Mouse (Mus musculus): ENCODE measurements at regions not wholly inside any gene's neighbourhood (a gene's known extent, or its start where the extent isn't known, plus 50 kb on each side); places are given as distances from the start of the nearest gene placed in this dataset.
A peak's percentile ranks its signal among the peaks of the same experiment; 100 is the strongest.

- Histone ChIP-seq H3K4me1 (no peaks in the 10 kb centered on the region), H3K4me2 (no peak overlapping the region), H3K27ac (no peak overlapping the region), H3K4me3 (replicated peaks) (no peak overlapping the region), H3K36me3 (no peaks in the 10 kb centered on the region), H3K9ac (no peak overlapping the region), H3K9me3 (no peaks in the 10 kb centered on the region), H3K27me3 (replicated peaks) (no peaks in the 10 kb centered on the region)
- WGBS, result 79% methylated on average over 6 of the region's 6 CpGs
- ATAC-seq (ENCODE audit: insufficient read depth, low FRiP score, low read depth), result no peak
Observed at GRCm38 (mm10) chr16:77704726-77705125, 102.8 kb upstream of the Gm11146 start.

DNA sequence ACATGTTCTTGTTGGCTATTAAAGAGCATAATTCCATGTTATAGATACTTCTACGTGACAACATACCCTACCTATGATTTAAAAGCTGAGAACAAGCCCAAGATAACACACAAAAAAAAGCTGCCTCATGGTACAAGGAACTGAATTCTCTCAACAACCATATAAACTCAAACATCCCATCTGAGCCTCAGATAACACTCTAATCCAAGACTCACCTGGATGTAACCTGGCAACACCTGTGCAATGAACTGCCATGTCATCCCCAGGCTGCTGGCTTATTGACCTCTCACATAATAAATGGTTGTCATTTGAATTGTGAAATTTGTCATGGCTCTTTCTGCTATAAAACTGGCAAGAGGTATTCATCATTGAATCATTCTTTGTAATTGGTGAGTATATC is 93.5 kb upstream of the Gm11146 start:
- Histone ChIP-seq H3K27ac (no peak overlapping the region), H3K9me3 (no peaks in the 10 kb centered on the region), H3K4me3 (replicated peaks) (no peak overlapping the region), H3K4me1 (no peaks in the 10 kb centered on the region), H3K36me3 (no peaks in the 10 kb centered on the region), H3K4me2 (no peak overlapping the region), H3K9ac (no peak overlapping the region), H3K27me3 (replicated peaks) (no peaks in the 10 kb centered on the region)
- no peak for ATAC-seq (ENCODE audit: insufficient read depth, low FRiP score, low read depth)
- WGBS, result 80% methylated on average over 1 of the region's 1 CpGs

GRCm38 (mm10) chr16:77687056-77687839 is 85.4 kb upstream of the Gm11146 start:
- H3K36me3 ChIP-seq, result no peaks in the 10 kb centered on the region
- no peak overlapping the region for H3K27ac ChIP-seq
- H3K9ac ChIP-seq, result no peak overlapping the region
- H3K27me3 ChIP-seq (replicated peaks), result no peaks in the 10 kb centered on the region
- no peaks in the 10 kb centered on the region for H3K4me1 ChIP-seq
- no peak overlapping the region for H3K4me3 ChIP-seq (replicated peaks)
- no peak for ATAC-seq (ENCODE audit: insufficient read depth, low FRiP score, low read depth)
- WGBS, result 82% methylated on average over 4 of the region's 4 CpGs
- no peak overlapping the region for H3K4me2 ChIP-seq
- H3K9me3 ChIP-seq, result no peaks in the 10 kb centered on the region

DNA sequence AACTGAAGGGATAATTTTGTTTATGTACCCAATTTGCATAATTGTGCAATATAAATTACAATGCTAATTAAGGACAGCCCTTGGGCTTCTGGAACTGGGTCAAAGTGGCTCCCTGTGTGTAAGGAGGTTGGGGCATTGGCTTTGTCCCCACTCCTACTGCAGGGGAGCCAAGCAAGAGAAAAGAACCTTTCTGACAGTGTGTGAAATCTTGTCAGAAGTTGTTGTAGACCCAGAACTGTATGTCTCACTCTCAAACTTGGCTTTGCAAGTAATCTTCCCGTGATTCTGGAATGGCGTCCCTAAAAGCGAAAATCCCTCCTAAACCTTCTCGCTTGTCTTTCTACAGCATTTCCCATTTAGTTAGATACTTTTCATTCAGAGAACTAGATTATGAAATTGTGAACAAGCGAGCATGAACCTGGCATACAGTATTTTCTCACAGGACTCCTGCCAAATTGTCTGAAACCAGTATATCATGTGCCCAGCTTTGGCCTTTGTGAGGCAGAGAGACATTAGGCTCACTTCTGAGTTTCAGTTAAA is 83.8 kb upstream of the Gm11146 start:
- no peak for ATAC-seq (ENCODE audit: insufficient read depth, low FRiP score, low read depth)
- Histone ChIP-seq H3K9me3 (no peaks in the 10 kb centered on the region), H3K9ac (no peak overlapping the region), H3K27ac (no peak overlapping the region), H3K4me2 (no peak overlapping the region), H3K4me3 (replicated peaks) (no peak overlapping the region), H3K4me1 (no peaks in the 10 kb centered on the region), H3K27me3 (replicated peaks) (no peaks in the 10 kb centered on the region), H3K36me3 (no peaks in the 10 kb centered on the region)
- 89% methylated on average over 5 of the region's 5 CpGs for WGBS

DNA sequence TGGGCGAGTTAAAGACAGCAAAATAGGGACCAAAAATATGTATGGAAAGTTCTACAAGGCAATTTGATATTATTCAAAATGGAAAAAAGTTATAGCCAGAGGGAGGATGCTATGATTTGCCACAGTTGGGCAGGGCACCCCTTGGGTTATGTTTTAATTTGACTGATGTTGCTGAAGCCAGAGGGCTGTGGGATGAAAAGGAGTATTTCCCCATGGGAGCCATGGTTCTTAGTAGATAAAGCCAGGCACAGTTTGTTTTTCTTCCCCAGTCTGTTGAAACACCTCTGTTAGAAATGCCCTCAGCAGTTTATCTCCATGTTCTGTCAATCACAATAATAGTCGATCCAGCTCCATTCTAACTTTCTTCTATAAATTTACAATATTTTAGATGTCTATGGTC is 82.6 kb upstream of the Gm11146 start:
- 68% methylated on average over 2 of the region's 2 CpGs for WGBS
- Histone ChIP-seq H3K4me1 (no peaks in the 10 kb centered on the region), H3K9ac (no peak overlapping the region), H3K9me3 (no peaks in the 10 kb centered on the region), H3K27me3 (replicated peaks) (no peaks in the 10 kb centered on the region), H3K27ac (no peak overlapping the region), H3K4me3 (replicated peaks) (no peak overlapping the region), H3K36me3 (no peaks in the 10 kb centered on the region), H3K4me2 (no peak overlapping the region)
- ATAC-seq (ENCODE audit: insufficient read depth, low FRiP score, low read depth), result no peak

DNA sequence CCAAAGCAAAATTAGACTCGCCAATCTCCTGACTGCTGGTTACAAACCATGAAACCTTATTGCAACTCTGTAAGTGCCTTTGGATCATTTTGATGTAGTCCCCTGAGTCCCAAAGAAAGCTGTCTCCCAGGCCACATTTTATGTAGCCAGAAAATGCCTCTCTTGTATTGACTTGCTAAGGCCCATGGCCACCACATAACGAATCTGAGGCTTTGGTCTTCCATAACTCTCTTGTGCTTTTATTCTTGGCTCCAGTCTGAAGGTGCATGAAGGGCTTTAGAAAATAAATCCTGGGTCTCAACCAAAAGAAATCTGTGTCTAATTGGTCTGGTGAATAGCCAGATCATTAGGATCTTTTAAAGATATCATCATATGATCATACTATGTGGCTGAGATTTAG is 77.3 kb upstream of the Gm11146 start:
- no peak overlapping the region for H3K4me3 ChIP-seq (replicated peaks)
- no peak overlapping the region for H3K27ac ChIP-seq
- no peaks in the 10 kb centered on the region for H3K27me3 ChIP-seq (replicated peaks)
- no peaks in the 10 kb centered on the region for H3K9me3 ChIP-seq
- no peak for ATAC-seq (ENCODE audit: insufficient read depth, low FRiP score, low read depth)
- no peaks in the 10 kb centered on the region for H3K4me1 ChIP-seq
- H3K9ac ChIP-seq, result no peak overlapping the region
- H3K4me2 ChIP-seq, result no peak overlapping the region
- H3K36me3 ChIP-seq, result no peaks in the 10 kb centered on the region
- 83% methylated on average over 2 of the region's 2 CpGs for WGBS

DNA sequence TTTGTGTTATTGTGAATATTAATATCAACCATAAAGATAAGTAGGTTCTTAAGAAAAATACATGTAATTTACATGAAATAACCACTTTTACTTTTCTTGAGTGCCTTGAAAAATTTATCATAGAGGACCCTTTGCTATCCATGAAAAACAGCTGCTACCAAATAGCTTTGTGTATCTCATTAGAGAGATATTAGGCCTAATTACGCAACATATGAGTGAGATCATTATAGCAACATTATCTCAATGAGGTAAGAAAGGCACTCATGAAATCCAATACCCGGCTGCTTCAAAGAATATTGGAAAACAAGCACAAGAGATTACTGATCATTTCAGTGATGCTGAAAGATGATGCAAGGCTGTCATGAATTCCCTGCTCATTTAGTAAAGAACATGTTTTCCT is 74.9 kb upstream of the Gm11146 start:
- H3K4me3 ChIP-seq (replicated peaks), result no peak overlapping the region
- no peak for ATAC-seq (ENCODE audit: insufficient read depth, low FRiP score, low read depth)
- H3K9me3 ChIP-seq, result no peaks in the 10 kb centered on the region
- H3K9ac ChIP-seq, result no peak overlapping the region
- H3K4me2 ChIP-seq, result no peak overlapping the region
- no peaks in the 10 kb centered on the region for H3K4me1 ChIP-seq
- H3K27ac ChIP-seq, result no peak overlapping the region
- H3K27me3 ChIP-seq (replicated peaks), result no peaks in the 10 kb centered on the region
- H3K36me3 ChIP-seq, result no peaks in the 10 kb centered on the region
- 84% methylated on average over 2 of the region's 2 CpGs for WGBS

GRCm38 (mm10) chr16:77675885-77676597 is 74.1 kb upstream of the Gm11146 start:
- no peak for ATAC-seq (ENCODE audit: insufficient read depth, low FRiP score, low read depth)
- WGBS, result 78% methylated on average over 6 of the region's 6 CpGs
- no peak overlapping the region for H3K4me3 ChIP-seq (replicated peaks)

DNA sequence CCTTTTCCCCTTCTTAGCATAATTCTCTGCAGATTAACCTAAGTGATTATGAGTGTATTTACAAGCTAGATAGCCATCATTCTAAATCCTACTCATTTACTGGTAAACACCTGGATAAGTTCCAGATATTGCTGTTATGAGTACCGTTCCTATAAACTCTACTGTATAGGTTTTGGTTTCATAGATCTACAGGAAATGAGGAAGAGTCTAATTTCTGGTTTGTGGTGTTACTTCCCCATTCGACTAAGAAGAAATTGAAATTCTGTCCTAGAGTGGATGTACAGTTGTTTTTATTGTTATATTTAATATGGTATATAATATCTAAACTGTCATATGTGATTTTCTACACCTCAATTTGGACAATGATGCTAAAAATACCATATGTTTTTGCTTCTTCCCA is 69.4 kb upstream of the Gm11146 start:
- Histone ChIP-seq H3K27ac (no peak overlapping the region), H3K4me3 (replicated peaks) (no peak overlapping the region), H3K36me3 (no peaks in the 10 kb centered on the region), H3K4me2 (no peak overlapping the region), H3K4me1 (no peaks in the 10 kb centered on the region), H3K9ac (no peak overlapping the region), H3K9me3 (no peaks in the 10 kb centered on the region), H3K27me3 (replicated peaks) (no peaks in the 10 kb centered on the region)
- 88% methylated on average over 2 of the region's 2 CpGs for WGBS
- ATAC-seq (ENCODE audit: insufficient read depth, low FRiP score, low read depth), result no peak

More at GRCm38 (mm10) chr16:77675885-77676597, 74.1 kb upstream of the Gm11146 start:
- no peaks in the 10 kb centered on the region for H3K36me3 ChIP-seq
- H3K4me2 ChIP-seq, result no peak overlapping the region
- no peaks in the 10 kb centered on the region for H3K9me3 ChIP-seq
- H3K27me3 ChIP-seq (replicated peaks), result no peaks in the 10 kb centered on the region
- no peak overlapping the region for H3K9ac ChIP-seq
- H3K4me1 ChIP-seq, result no peaks in the 10 kb centered on the region
- H3K27ac ChIP-seq, result no peak overlapping the region

DNA sequence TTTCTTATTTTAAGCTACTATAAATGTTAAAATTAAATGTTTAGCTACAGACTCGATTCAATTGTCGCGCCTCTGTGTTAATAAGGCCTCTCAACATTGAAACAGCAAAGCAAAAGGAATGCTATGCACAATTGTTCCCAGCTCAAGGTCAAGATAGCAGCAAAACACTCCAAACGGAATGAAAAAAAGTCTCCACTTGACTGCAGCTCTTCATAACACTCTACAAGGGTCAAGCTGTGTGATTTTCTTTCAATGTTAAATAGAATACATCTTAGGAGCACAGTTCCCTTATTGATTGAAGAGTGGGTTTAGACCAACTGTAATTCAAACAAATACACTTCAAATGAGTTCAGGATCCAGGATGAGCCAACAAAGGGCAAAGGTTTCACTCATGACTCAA is 63.9 kb upstream of the Gm11146 start:
- no peak for ATAC-seq (ENCODE audit: insufficient read depth, low FRiP score, low read depth)
- no peak overlapping the region for H3K9ac ChIP-seq
- H3K27ac ChIP-seq, result no peak overlapping the region
- WGBS, result 79% methylated on average over 4 of the region's 4 CpGs
- peaks cover 4% of the 10 kb centered on the region; the same call in 1 of the 2 replicates for H3K4me1 ChIP-seq
- H3K9me3 ChIP-seq, result no peaks in the 10 kb centered on the region
- H3K36me3 ChIP-seq, result no peaks in the 10 kb centered on the region
- H3K4me3 ChIP-seq (replicated peaks), result no peak overlapping the region
- H3K27me3 ChIP-seq (replicated peaks), result no peaks in the 10 kb centered on the region
- H3K4me2 ChIP-seq, result no peak overlapping the region

- H3K9me3 ChIP-seq, result no peaks in the 10 kb centered on the region
- no peaks in the 10 kb centered on the region for H3K36me3 ChIP-seq
- H3K27ac ChIP-seq, result no peak overlapping the region
- peaks cover 4% of the 10 kb centered on the region; the same call in 1 of the 2 replicates for H3K4me1 ChIP-seq
- 0 out of 2 replicates have a peak, but pooled peaks have one; percentile 39 for ATAC-seq (ENCODE audit: insufficient read depth, low FRiP score, low read depth)
- no peak overlapping the region for H3K9ac ChIP-seq
- no peak overlapping the region for H3K4me3 ChIP-seq (replicated peaks)
- WGBS, result 30% methylated on average over 4 of the region's 4 CpGs
- H3K4me2 ChIP-seq, result no peak overlapping the region
- no peaks in the 10 kb centered on the region for H3K27me3 ChIP-seq (replicated peaks)
Observed at GRCm38 (mm10) chr16:77662107-77662518, 60.2 kb upstream of the Gm11146 start.

- H3K9me3 ChIP-seq, result no peaks in the 10 kb centered on the region
- H3K4me3 ChIP-seq (replicated peaks), result no peak overlapping the region
- no peaks in the 10 kb centered on the region for H3K4me1 ChIP-seq
- H3K4me2 ChIP-seq, result no peak overlapping the region
- H3K36me3 ChIP-seq, result no peaks in the 10 kb centered on the region
- ATAC-seq (ENCODE audit: insufficient read depth, low FRiP score, low read depth), result no peak
- WGBS, result 33% methylated on average over 3 of the region's 3 CpGs
- H3K9ac ChIP-seq, result no peak overlapping the region
- no peaks in the 10 kb centered on the region for H3K27me3 ChIP-seq (replicated peaks)
- no peak overlapping the region for H3K27ac ChIP-seq
Observed at GRCm38 (mm10) chr16:77653306-77653705, 51.4 kb upstream of the Gm11146 start.
